Mouse (Mus musculus) liver, adult 2 months (tissue): ENCODE results near the gene Tpbg. TPM values are rescaled to one million over a fixed set of nuclear protein-coding genes. Genes with fewer than 3 reads are reported as not detected.

ENCODE experiments used
- DNase-seq: peaks from one replicate; pipeline ENCODE4 v3.0.0-alpha.2; 2011; ENCODE audit warnings: low read depth, low spot score; ENCODE audit errors: extremely low read depth
- H3K27ac ChIP-seq: fragments of 200-500 bp; replicated peaks from 2 replicates; pipeline ENCODE4 v1.5.1; 2012; ENCODE audit warnings: low read depth, mild to moderate bottlenecking, control low read depth, inconsistent platforms, low read length; ENCODE audit not compliant: insufficient read depth
- H3K27me3 ChIP-seq: fragments of 200-500 bp; 2 replicates; pipeline ENCODE4 v1.6.1; 2012; ENCODE audit warnings: mild to moderate bottlenecking, moderate library complexity, low read length, inconsistent platforms; ENCODE audit not compliant: control insufficient read depth, insufficient read depth
- H3K36me3 ChIP-seq: fragments of 200-500 bp; 2 replicates; pipeline ENCODE4 v1.6.1; 2012; ENCODE audit warnings: low read length, inconsistent platforms; ENCODE audit not compliant: control insufficient read depth, insufficient read depth
- H3K4me1 ChIP-seq: fragments of 200-500 bp; 2 replicates; pipeline ENCODE4 v1.6.1; 2011; ENCODE audit warnings: low read length; ENCODE audit not compliant: control insufficient read depth, insufficient read depth
- H3K4me3 ChIP-seq: fragments of 200-500 bp; 2 replicates; pipeline ENCODE4 v1.5.1; 2011; ENCODE audit warnings: low read depth, mild to moderate bottlenecking, control low read depth, low read length, moderate library complexity; ENCODE audit not compliant: insufficient read depth
- H3K79me2 ChIP-seq: fragments of 200-500 bp; 2 replicates; pipeline ENCODE4 v1.6.1; 2012; ENCODE audit warnings: inconsistent platforms, mild to moderate bottlenecking, low read length, moderate library complexity; ENCODE audit not compliant: control insufficient read depth, insufficient read depth
- H3K9ac ChIP-seq: fragments of 200-500 bp; 2 replicates; pipeline ENCODE4 v1.6.1; 2012; ENCODE audit warnings: low read depth, mild to moderate bottlenecking, control low read depth, inconsistent platforms, low read length
- CTCF ChIP-seq: fragments of 200-500 bp; IDR thresholded peaks from 2 replicates; pipeline ENCODE4 v1.5.1; 2011; ENCODE audit warnings: low read depth, low read length, control low read depth
- POLR2A ChIP-seq: fragments of 200-500 bp; IDR thresholded peaks from 2 replicates; pipeline ENCODE4 v1.6.1; 2011; ENCODE audit warnings: low read length, control low read depth; ENCODE audit not compliant: insufficient read depth; ENCODE audit errors: extremely low read depth
- WGBS: fragments of 180-500 bp; shearing (Covaris S2); methylation state at CpG from one replicate; pipeline ENCODE4 v1.1.7; 2018; 5-methylcytosine and 5-hydroxymethylcytosine counted together
- polyA plus RNA-seq: library from polyadenylated mRNA; depleted of rRNA; stranded (reverse); fragments of >200 nt; gene quantifications from 2 replicates; pipeline ENCODE4 v1.2.3, GENCODE M21; 2012
- total RNA-seq: library from RNA; depleted of rRNA; stranded (reverse); fragments of >200 nt; gene quantifications from 2 replicates; pipeline ENCODE4 v1.2.3, GENCODE M21; 2014

Tpbg gene
- total and polyA plus RNA-seq, 2 experiments, result 0.10 TPM; not detected in 1

- no peak for DNase-seq
- H3K27ac ChIP-seq, result no peak overlapping the region
- H3K4me3 ChIP-seq, result no peak overlapping the region
- 87% methylated on average over 17 of the region's 17 CpGs for WGBS
- no peaks in the 10 kb centered on the region for H3K79me2 ChIP-seq
- H3K9ac ChIP-seq, result no peak overlapping the region
- H3K27me3 ChIP-seq, result no peaks in the 10 kb centered on the region
- H3K36me3 ChIP-seq, result no peaks in the 10 kb centered on the region
- TF ChIP-seq POLR2A (no peak), CTCF (no peak)
- H3K4me1 ChIP-seq, result no peaks in the 10 kb centered on the region
These were observed 6.4 kb upstream of the Tpbg start for GRCm38 (mm10) chr9:85835521-85836425.

GRCm38 (mm10) chr9:85839626-85840025 is 2.6 kb upstream of the Tpbg start:
- H3K79me2 ChIP-seq, result no peaks in the 10 kb centered on the region
- H3K27ac ChIP-seq, result no peak overlapping the region
- no peak for DNase-seq
- peaks cover 24% of the 10 kb centered on the region for H3K27me3 ChIP-seq
- H3K9ac ChIP-seq, result no peak overlapping the region
- TF ChIP-seq POLR2A, result no peak
- TF ChIP-seq CTCF, result no peak
- no peak overlapping the region for H3K4me3 ChIP-seq
- 0 out of 2 replicates have a peak, but pooled peaks cover 4% of the 10 kb centered on the region for H3K4me1 ChIP-seq
- 70% methylated on average over 3 of the region's 3 CpGs for WGBS
- no peaks in the 10 kb centered on the region for H3K36me3 ChIP-seq

- peaks cover 24% of the 10 kb centered on the region for H3K27me3 ChIP-seq
- 0 out of 2 replicates have a peak, but pooled peaks cover 4% of the 10 kb centered on the region for H3K4me1 ChIP-seq
- no peak for DNase-seq
- WGBS, result 4% methylated on average over 16 of the region's 16 CpGs
- no peak overlapping the region for H3K9ac ChIP-seq
- no peaks in the 10 kb centered on the region for H3K36me3 ChIP-seq
- TF ChIP-seq POLR2A, result no peak
- no peak for TF ChIP-seq CTCF
- no peaks in the 10 kb centered on the region for H3K79me2 ChIP-seq
- no peak overlapping the region for H3K27ac ChIP-seq
- no peak overlapping the region for H3K4me3 ChIP-seq
These were observed 289 bp upstream of the Tpbg start for GRCm38 (mm10) chr9:85841891-85842290.

- H3K4me3 ChIP-seq, result peak overlapping the region; percentile 66
- TF ChIP-seq POLR2A, result no peak
- TF ChIP-seq CTCF, result no peak
- peaks cover 24% of the 10 kb centered on the region for H3K27me3 ChIP-seq
- H3K27ac ChIP-seq, result no peak overlapping the region
- no peaks in the 10 kb centered on the region for H3K36me3 ChIP-seq
- no peaks in the 10 kb centered on the region for H3K79me2 ChIP-seq
- no peak for DNase-seq
- H3K4me1 ChIP-seq, result 0 out of 2 replicates have a peak, but pooled peaks cover 4% of the 10 kb centered on the region
- H3K9ac ChIP-seq, result 0 out of 2 replicates have a peak overlapping the region, but pooled peaks have one; percentile 40
- under 1% methylated on average over 65 of the region's 65 CpGs for WGBS
These were observed 1.1 kb downstream of the Tpbg start for GRCm38 (mm10) chr9:85843031-85843890.

GRCm38 (mm10) chr9:85843891-85844646 is 1.9 kb downstream of the Tpbg start:
- H3K9ac ChIP-seq, result no peak overlapping the region
- 7% methylated on average over 80 of the region's 80 CpGs for WGBS
- 0 out of 2 replicates have a peak, but pooled peaks cover 4% of the 10 kb centered on the region for H3K4me1 ChIP-seq
- peaks cover 26% of the 10 kb centered on the region for H3K27me3 ChIP-seq
- H3K79me2 ChIP-seq, result no peaks in the 10 kb centered on the region
- TF ChIP-seq POLR2A, result no peak
- no peak for TF ChIP-seq CTCF
- DNase-seq, result no peak
- H3K4me3 ChIP-seq, result peak overlapping the region; percentile 66; the same call in 1 of the 2 replicates
- H3K36me3 ChIP-seq, result no peaks in the 10 kb centered on the region
- no peak overlapping the region for H3K27ac ChIP-seq
